Comparison of ENCODE assay signal across 18 mouse cellular contexts in genomic region chr8:78353902-78354301, GRCm38 (mm10).
A peak's percentile ranks its signal among the peaks of the same experiment; 100 is the strongest.
DNase-seq lines count a peak whose midpoint lies in the region; ATAC-seq lines count a peak whose summit lies in the region.
"Had no signal": no experiment of that assay in that cellular context is flagged by ENCODE, and none has a peak within 500 bp of the region (broad histone marks: within the 10 kb centered on the region; RNA-seq: fewer than 3 reads in every experiment).

No protein-coding gene starts in this region.

- peak; percentile 75 for ATAC-seq in forebrain, embryonic 14.5 days
- ATAC-seq in neural tube, embryonic 14.5 days (ENCODE audit: low read depth), result peak; percentile 21; the same call in 1 of the 2 replicates
- ATAC-seq: inflammation-experienced regulatory T-cells, adult 6 months; liver, embryonic 12.5 days had no signal

- H3K4me3 ChIP-seq in forebrain, embryonic 14.5 days (ENCODE audit: low read depth, low read length), result no peak overlapping the region
- H3K4me3 ChIP-seq in forebrain, embryonic 10.5 days, result no peak overlapping the region
- H3K4me3 ChIP-seq in neural tube, embryonic 14.5 days (ENCODE audit: low read depth, low read length), result no peak overlapping the region
- H3K4me3 ChIP-seq: liver, embryonic 12.5 days had no signal

- H3K4me1 ChIP-seq in forebrain, embryonic 14.5 days (ENCODE audit: control insufficient read depth, insufficient read depth, low read length), result no peaks in the 10 kb centered on the region
- H3K4me1 ChIP-seq in forebrain, embryonic 10.5 days, result peaks cover 1% of the 10 kb centered on the region; the same call in 1 of the 2 replicates
- H3K4me1 ChIP-seq in neural tube, embryonic 14.5 days (ENCODE audit: control insufficient read depth, insufficient read depth, low read length), result no peaks in the 10 kb centered on the region
- H3K4me1 ChIP-seq: liver, embryonic 12.5 days had no signal

- H3K4me2 ChIP-seq in forebrain, embryonic 14.5 days (ENCODE audit: low read length), result no peak overlapping the region
- no peak overlapping the region for H3K4me2 ChIP-seq in neural tube, embryonic 14.5 days (ENCODE audit: low read depth, low read length)
- H3K4me2 ChIP-seq: liver, embryonic 12.5 days had no signal

- no peaks in the 10 kb centered on the region for H3K27me3 ChIP-seq in forebrain, embryonic 14.5 days (replicated peaks; ENCODE audit: control insufficient read depth, insufficient read depth, low read length)
- no peaks in the 10 kb centered on the region for H3K27me3 ChIP-seq in forebrain, embryonic 10.5 days (ENCODE audit: poor library complexity, severe bottlenecking)
- H3K27me3 ChIP-seq in neural tube, embryonic 14.5 days (ENCODE audit: control insufficient read depth, insufficient read depth, low read length), result no peaks in the 10 kb centered on the region
- H3K27me3 ChIP-seq: liver, embryonic 12.5 days had no signal

- WGBS in forebrain, embryonic 14.5 days, result 15% methylated on average over 5 of the region's 5 CpGs
- WGBS in forebrain, embryonic 10.5 days, result 66% methylated on average over 5 of the region's 5 CpGs
- WGBS in neural tube, embryonic 14.5 days, result 72% methylated on average over 5 of the region's 5 CpGs

- H3K36me3 ChIP-seq in forebrain, embryonic 14.5 days (ENCODE audit: control insufficient read depth, insufficient read depth, low read length), result no peaks in the 10 kb centered on the region
- no peaks in the 10 kb centered on the region for H3K36me3 ChIP-seq in forebrain, embryonic 10.5 days (replicated peaks)
- H3K36me3 ChIP-seq in neural tube, embryonic 14.5 days (ENCODE audit: control insufficient read depth, insufficient read depth, low read length), result no peaks in the 10 kb centered on the region
- H3K36me3 ChIP-seq: liver, embryonic 12.5 days had no signal

- H3K9me3 ChIP-seq in forebrain, embryonic 14.5 days (replicated peaks; ENCODE audit: control insufficient read depth, low read length), result no peaks in the 10 kb centered on the region
- no peaks in the 10 kb centered on the region for H3K9me3 ChIP-seq in forebrain, embryonic 10.5 days
- no peaks in the 10 kb centered on the region for H3K9me3 ChIP-seq in neural tube, embryonic 14.5 days (ENCODE audit: control insufficient read depth, low read length)
- H3K9me3 ChIP-seq: liver, embryonic 12.5 days had no signal

- H3K9ac ChIP-seq in forebrain, embryonic 14.5 days (ENCODE audit: low read length), result no peak overlapping the region
- H3K9ac ChIP-seq in neural tube, embryonic 14.5 days (replicated peaks; ENCODE audit: low read depth, low read length), result no peak overlapping the region
- H3K9ac ChIP-seq: liver, embryonic 12.5 days had no signal

- DNase-seq in forebrain, embryonic 14.5 days (ENCODE audit: low spot score), result peak; percentile 80
- no peak for DNase-seq in forebrain, embryonic 10.5 days (ENCODE audit: extremely low spot score, low spot score)
- peak; percentile 51 to 52 for DNase-seq in kidney, postnatal 4 days
- no peak for DNase-seq in kidney, adult 18-20 months
- no peak for DNase-seq in neural tube, embryonic 10.5 days (ENCODE audit: extremely low spot score, low spot score)
- DNase-seq in right cerebral cortex, postnatal 25 days, result no peak
- DNase-seq: B cell, adult 2 months; cerebellum, adult 9-11 months; embryo, embryonic 11 days; gastrocnemius, postnatal 25 days; kidney, adult 9 months; lung, adult 2 months; lung, postnatal 4 days; right cerebral cortex, postnatal 14 days; thymus, postnatal 36 days had no signal

- no peak overlapping the region for H3K27ac ChIP-seq in forebrain, embryonic 14.5 days (ENCODE audit: low read depth, low read length)
- H3K27ac ChIP-seq in forebrain, embryonic 10.5 days, result no peak overlapping the region
- H3K27ac ChIP-seq in neural tube, embryonic 14.5 days (ENCODE audit: low read depth, low read length), result no peak overlapping the region
- H3K27ac ChIP-seq: liver, embryonic 12.5 days had no signal

Comparison
In these comparisons a context has a peak if more than half of its experiments do, and no peak if none do; other contexts are left out.
1. DNase-seq: peak in forebrain, embryonic 14.5 days (single experiment) and kidney, postnatal 4 days (2 of 2); none in forebrain, embryonic 10.5 days (single experiment), kidney, adult 18-20 months (single experiment), neural tube, embryonic 10.5 days (single experiment) and right cerebral cortex, postnatal 25 days (single experiment).